Mouse (Mus musculus): ENCODE measurements around the gene Trim50.

GRCm38 (mm10) chr5:135404623-135405022, 51.5 kb downstream of the Trim50 start:
- no peak for TF ChIP-seq CTCF (IDR thresholded peaks at IDR 0.05; ENCODE audit: extremely low read depth, insufficient read length, insufficient replicate concordance, low read depth, low read length)
- TF ChIP-seq POLR2A (IDR thresholded peaks at IDR 0.05; ENCODE audit: low read depth, low read length): no peak
